Mouse (Mus musculus) small intestine, adult 2 months (tissue): ENCODE measurements at regions not wholly inside any gene's neighbourhood (a gene's known extent, or its start where the extent isn't known, plus 50 kb on each side); places are given as distances from the start of the nearest gene placed in this dataset.

Source experiments
- CTCF ChIP-seq: fragments of 200-500 bp; IDR thresholded peaks from 2 replicates; pipeline ENCODE4 v1.5.1; 2012; ENCODE audit warnings: low read depth, mild to moderate bottlenecking, control low read depth, inconsistent platforms, low read length, moderate library complexity, mixed read lengths; ENCODE audit not compliant: insufficient replicate concordance, insufficient read length; ENCODE audit errors: extremely low read depth
- POLR2A ChIP-seq: fragments of 200-500 bp; IDR thresholded peaks from 2 replicates; pipeline ENCODE4 v1.6.1; 2012; ENCODE audit warnings: low read depth, mild to moderate bottlenecking, control low read depth, inconsistent platforms, low read length, moderate library complexity

DNA sequence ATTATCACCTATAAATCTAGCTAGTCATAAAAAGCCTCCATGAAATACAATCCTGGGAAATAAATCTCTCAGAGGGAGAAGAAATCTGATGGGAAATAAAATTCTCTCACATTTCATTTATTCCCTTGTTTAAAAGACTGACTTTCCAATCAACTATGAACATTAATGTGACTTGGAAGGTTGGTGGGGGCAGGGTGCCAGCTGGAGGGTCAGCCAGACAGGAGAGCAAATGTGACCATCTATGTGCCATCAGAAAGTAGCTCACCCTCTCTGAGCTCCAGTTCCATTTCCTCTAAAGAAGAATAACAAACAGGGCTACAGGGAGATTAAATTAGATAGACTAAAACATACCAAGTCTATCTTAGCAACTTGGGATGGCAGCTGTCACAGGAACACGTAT, 257.0 kb downstream of the Dhx15 start:
- no peak for TF ChIP-seq POLR2A
- no peak for TF ChIP-seq CTCF
